Mouse (Mus musculus) cerebellum, adult 11 months (tissue): Measurements from ENCODE around the gene Adcy5.

Source experiments
- DNase-seq: peaks from one replicate; pipeline ENCODE4 v3.0.0; 2022

The Adcy5 gene

DNA sequence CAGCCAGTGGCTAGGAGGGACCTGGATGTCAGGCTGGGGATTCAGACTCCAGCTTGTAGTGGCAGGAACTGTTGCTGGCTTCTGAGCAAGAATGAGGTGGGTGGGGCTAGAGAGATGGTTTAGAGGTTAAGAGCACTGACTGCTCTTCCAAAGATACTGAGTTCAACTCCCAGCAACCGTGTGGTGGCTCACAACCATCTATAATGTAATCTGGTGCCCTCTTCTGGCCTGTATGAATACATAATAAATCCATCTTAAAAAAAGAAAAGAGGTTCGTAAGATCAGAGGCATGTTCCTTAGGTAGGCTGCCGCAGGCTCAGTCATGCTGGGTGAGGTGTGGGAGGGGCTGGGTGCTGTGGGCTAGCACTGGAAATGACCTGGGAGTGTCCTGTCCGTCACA lies 116.9 kb downstream of the Adcy5 start:
- no peak for DNase-seq

DNA sequence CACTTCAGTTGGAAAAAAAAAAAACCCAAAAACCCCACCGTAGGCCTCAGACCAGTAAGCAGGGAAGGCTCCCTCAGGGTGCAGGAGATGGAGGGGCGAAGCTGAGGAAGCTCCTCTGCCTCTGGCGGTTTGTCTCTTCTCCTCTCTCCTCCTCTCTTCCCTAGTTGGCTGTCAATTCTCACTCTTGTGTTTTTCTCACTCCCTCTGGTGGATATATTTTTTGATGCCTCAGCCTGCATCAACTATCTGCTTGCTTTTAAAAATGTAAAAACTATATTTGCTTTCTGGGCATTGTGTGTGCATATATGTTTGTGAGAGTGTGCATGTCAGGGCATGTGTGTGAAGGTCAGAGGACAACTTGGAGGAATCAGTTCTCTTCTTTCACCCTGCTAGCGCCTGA lies 117.7 kb downstream of the Adcy5 start:
- DNase-seq: no peak

DNA sequence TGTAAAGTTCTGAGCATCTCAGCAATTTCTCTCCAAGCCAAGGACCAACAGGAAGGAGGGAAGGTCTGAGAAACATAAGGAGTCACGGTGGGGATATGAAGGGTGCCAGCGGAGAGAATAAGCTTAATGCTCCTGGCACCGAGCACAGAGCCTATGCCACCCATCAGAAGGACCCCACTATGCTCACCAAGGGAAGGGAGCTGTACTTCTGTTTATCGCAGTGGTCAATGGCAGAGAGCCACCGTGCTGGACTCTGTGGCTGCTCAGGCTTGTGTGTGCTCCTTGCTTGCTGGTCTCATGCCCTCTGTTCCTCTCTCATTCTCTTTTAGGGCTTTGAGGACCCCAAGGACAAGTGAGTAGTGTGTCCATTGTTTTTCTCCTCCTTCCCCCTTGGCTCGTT lies 123.5 kb downstream of the Adcy5 start:
- no peak for DNase-seq

DNA sequence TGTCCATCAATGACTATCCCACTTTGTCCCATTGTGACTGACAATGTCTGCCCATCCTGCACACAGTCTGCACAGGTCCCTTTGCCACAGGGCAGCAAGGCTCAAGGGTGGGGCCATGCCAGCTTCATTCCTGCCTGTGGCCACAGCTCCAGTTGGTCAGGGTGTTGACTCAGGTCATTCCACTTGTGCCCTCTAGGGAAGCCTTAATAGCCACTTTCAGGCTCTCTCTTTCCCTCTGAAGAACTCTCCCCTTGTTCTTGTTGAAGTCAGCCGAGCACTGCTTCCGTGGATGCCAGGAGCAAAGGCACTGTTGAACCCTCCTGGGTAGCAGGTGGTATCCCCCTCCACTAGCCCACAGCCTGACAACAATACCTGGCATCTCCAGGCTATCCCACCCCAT lies 127.8 kb downstream of the Adcy5 start:
- DNase-seq: no peak

DNA sequence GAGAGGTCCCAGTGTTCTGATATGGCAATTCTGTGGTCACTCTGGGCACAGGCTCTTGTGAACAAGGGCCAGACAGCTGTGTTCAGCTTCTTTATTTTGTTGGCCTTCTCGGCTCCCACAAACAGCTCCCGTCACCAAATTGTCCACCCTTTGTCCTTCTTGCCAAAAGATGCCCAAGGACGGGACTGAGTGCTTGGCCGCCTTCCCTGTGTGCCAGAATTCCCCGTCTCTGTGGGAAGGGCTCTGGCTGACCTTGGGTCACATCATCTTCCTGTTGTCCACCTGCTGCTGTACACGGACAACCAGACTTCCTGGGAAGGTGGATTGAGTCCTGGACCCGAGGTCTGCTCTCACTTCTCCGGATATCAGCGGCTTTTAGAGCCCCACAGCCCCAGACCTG lies 131.1 kb downstream of the Adcy5 start:
- DNase-seq: no peak

DNA sequence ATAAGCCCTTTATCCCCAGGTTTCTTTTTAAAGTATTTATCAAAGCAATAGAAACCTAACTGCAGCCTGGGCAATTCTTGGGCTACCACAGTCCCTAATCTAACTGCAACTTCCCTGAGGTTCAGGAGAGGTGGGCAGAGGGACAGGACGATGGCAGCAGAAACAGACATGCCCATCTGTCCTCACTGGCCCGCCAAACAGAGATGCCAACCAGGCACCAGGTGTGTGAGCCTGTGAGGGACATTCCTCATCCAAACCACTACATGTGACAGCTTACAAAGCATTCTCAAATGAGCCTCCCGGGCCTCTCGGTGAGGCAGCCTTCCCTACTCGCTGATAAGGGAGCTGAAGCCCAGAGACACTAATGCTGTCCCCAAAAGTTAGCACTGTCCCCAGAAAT lies 132.6 kb downstream of the Adcy5 start:
- no peak for DNase-seq

DNA sequence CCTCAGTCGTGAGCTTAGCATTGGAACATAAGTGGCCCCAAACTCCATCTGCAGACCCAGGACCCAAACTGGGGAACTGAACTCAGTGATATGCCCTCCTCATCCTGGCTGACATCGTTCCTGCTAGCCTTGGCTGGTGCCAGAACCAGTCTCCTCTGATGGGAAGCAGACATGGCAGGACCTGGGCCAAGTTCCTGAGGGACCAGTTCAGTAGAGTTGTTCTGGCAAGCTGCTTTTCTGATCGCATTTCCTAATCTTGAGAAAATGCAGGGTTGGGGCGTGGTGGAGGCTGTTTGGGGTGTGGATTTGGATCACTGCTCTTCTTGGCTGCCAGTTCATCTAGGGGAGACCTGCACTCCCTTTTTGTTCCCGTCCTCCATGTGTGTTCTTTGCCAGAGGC lies 143.1 kb downstream of the Adcy5 start:
- no peak for DNase-seq

DNA sequence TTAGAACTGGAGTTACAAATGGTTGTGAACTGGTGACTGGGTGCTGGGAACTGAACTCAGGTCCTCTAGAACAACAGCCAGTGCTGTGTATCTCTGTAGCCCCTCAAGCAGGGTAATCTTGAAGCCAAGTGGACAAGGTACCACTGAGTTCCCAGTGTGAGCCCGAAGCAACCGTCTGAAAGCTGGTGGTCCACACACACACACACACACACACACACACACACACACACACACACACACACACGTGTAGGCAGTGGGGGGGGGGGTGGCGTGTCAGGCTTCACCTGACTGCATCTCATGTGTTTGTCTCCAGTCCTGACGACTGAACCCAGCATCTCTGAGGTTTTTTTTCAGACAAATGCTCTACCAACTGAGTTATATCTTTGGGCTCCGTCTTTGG lies 145.5 kb downstream of the Adcy5 start:
- DNase-seq: no peak

DNA sequence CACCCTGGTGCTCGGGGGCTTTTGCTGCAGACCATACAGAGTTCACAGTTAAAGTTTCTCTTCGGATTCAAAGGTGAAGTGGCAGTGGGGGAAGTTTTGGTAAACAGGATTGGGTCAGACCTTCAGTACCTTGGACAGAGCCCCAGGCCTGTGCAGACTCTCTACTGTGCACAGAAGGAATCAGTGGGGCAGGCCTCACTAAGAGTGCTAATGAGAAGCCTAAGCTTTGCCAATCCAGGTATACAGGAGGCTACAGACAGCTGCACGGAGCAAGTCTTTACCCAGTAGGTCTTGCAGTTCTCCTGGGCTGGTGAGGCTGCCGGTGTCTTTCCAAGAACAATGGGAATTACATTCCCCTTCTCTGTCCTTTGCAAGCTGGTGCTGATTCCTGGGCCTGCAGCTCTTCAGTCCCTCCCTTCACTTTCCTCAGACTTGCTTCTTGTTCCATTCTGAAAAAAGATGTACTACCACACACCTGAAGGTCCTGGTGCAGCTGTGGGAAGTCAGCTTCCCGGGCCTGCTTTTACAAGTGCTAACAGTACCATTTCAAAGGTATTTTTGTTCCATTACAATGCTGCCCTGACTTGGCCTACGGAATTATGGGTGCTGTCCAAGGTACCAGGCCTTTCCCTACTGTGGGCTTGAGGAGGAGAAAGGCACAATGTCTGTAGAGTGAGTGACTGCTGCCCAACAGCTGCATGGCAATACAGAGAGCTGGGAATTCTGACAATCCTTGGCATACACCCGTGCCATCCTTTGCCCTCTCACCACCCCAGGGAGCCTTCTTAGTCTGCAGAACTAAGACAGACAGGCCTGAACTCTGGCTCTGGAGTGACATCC lies 148.0 kb downstream of the Adcy5 start:
- DNase-seq: no peak

DNA sequence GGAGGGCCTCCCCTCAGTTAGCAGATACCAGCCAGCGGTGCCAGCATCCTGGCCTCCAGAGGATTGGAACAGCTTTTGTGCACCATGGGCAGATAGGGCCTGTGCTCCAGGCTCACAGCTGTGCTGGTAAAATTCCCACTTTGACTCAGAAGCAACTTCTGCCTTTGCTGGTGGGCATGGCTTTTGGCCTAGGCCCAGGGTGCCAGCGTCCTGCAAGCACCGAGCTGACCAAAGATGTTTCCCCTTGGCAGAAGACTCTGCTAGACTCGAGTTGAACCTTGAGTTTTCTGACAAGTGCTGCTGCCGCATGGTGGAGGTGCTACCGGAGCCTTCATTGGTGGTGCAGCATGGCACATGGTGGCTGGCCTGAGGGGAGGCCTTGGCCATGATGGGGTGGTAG lies 149.0 kb downstream of the Adcy5 start:
- no peak for DNase-seq

DNA sequence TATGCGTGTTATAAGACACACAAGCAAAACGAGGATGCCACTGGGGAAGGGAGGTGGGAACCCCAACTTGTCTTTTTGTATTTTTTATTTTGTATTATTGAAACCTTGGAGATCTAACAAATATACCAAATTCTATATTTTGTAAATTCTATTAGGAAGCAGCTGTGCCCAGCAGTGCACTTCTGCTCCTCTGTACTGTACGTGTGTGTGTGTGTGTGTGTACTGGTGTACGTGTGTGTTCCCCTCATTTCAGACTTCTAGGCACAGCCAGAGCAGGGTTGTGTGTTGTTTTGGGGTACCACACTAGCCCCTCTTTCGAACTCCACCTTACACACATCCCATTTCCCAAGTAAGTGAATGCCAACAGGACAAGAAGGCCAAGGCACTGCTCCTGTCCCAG lies 149.7 kb downstream of the Adcy5 start:
- no peak for DNase-seq

DNA sequence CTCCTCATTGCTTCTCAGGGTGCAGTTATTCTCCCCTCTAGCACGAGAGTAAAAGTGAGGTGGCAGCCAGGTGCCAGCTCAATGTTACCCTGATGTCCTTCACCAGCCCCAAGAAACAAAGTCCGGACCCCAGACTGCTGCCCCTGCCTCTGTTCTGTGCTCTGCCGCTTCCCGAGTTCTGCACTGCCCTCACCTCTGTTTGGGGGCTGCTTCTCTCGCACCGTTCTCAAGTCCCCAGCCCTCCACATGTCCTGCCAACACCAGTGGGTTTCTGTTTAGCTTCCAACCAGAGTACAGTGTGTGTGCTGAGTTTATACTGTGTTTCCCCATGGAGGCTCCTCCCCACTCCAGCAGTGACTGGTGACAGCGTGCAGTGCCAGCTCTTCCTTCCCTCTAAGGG lies 150.5 kb downstream of the Adcy5 start:
- no peak for DNase-seq

DNA sequence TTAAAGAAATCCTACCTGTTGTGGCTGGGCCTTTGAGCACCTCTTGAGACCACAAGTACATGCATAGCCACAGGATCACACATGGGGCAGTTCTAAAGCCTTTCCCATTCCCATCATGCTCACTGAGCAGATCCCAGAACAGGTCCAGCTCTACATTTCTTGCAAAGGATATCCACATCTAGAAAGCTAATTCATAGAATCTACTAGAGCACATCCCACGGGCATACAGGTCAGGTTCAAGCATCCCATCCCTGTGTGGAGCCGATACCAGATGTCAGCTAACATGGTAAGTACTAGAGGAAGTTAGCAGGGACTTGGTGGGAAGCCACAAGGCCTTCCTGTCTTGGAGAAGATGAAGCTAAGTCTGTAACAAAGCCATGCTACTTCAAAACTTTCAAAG lies 152.0 kb downstream of the Adcy5 start:
- no peak for DNase-seq

DNA sequence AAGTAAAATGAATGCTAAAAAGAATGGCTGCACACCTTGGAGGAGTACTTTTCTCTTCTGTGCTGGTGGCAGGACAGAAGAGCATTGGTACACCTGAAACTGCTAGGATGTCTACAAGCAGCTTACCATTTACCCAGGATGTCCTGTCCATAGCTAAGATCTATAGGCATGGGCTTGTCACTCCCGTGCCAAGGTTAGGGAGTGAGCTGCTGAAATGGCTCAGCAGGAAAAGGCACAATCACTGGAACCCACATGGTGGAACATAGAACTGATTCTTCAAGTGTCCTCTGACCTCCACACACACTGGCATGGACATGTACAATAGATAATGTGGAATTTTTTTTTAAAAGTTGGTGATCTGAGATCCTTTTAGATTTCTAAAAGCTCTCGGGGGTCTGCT lies 152.7 kb downstream of the Adcy5 start:
- DNase-seq: no peak

DNA sequence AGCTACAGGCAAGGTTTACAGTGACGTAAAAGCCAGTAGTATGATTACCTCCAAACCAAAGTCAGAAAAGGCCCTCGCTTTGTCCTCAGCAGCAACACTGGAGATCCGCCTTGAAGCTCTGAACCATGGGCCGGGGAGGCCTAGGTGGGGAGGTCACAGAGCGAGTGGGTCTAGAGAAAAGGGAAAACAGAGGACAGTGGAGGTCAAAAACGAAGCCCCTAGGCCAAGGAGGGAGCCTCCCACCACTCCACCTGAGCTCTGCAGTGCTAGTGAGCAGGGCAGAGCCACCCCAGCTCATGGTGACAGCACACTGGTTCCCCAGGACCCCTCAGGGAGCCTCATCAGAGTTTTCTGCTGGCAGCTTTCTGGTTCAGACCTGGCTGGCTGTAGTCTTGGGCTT lies 153.3 kb downstream of the Adcy5 start:
- no peak for DNase-seq

DNA sequence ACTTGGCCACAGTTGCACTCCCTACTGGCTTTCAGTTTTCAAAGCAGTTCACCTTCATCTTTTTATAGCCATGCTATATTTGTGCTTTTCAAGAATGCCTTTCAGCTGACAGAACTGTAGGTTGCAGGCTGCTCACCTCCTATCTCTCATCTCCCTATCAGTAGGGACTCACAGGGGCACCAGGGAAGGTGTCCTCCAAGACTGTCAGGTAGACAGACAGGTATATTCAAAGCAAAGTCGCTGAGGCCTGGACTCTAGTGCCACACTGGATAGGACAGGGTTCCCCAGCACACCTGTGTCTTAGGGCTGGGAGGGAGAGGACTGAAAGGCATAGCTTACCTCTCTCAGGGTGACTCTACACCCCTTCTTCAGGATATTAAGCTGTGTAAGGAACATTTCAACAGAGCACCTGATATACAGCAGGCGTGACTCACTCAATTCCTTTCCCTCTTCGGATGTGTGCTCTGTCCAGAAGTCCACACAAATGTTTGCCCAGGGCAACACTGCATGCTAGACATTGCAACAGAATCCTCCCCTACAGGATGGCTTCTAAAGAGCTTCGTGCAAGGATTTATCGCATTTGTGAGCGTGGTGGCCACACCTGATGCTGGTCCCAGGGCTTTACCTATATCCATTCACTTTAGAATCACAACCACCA lies 153.9 kb downstream of the Adcy5 start:
- no peak for DNase-seq

DNA sequence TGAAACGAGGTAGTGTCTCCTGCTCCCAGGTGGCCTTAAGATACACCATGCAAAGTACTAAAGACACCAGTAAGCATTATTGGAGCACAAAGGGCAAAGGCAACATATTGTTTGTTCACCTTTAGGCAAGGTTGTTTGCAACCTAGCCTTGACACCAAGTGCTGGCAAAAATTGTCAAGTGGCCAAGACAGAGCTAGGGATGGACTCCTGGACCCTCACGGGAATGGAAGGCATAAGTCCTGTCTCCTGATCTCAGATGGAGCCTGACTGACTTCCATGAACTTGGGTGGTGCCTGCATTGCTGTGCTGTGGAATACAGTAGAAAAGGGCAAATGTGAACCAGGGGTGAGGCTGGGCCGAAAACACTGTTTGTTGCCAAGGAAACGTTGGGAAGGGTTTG lies 155.0 kb downstream of the Adcy5 start:
- DNase-seq: no peak

DNA sequence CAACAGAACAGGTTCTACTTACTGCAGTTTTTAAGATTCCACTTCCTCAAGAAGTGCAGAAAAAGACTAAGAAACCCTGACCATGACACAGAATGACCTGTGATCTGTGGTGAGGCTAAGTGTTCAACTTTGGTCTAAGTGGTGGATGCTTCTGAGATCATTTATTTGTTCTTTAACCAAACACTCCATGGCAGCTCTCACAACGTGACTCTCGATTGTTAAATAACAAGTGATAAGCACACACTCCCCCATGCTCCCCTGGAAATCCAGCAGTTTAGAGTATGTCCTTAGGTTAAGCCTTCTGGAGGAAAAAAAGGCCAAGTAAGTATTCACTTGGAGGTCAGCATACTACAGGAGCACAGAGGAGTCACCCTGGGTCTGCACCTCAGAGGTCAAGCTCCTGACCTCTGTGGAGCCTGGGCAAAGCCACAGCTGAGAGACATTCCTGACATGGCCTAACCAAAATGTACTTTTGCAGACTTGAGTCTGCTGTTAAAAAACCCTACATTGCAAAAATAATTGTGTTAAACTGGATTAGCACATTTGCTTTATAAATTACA lies 156.0 kb downstream of the Adcy5 start:
- no peak for DNase-seq

DNA sequence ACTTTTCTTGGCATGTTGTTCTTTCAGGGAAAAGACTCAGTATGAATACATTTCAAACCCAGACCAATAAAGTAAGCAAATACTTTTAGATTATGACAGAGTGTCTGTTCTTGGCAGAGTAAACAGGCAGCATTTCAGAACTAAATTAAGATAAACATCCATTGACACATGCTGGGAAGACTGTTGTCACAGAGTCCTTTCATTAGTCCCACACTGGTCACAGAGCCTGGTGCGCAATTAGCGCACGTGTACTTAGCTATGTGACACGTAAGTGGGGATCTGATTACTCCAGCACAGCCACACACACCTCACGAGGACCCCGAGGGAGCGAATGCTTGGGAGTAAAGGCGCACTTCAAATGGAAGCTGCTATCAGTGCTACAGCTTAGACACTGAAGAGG lies 156.9 kb downstream of the Adcy5 start:
- no peak for DNase-seq

DNA sequence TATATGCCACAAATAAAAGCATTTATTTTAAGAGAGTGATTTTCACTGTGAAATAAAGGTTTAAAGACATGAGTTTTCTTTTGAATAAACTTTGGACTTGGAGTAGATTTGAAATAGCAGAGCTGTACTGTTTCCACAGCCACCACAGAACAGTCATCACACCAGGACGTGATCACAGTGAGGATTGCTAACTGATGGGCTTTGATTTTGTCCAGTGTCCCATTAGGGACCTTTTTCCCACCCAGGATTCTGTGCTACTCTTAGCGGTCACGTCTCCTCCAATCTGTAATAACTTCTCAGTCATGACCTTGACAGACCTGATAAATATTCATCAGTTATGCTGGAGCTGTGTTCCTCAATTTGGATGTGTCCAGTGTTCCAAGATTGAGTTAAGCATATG lies 160.8 kb downstream of the Adcy5 start:
- DNase-seq: no peak

DNA sequence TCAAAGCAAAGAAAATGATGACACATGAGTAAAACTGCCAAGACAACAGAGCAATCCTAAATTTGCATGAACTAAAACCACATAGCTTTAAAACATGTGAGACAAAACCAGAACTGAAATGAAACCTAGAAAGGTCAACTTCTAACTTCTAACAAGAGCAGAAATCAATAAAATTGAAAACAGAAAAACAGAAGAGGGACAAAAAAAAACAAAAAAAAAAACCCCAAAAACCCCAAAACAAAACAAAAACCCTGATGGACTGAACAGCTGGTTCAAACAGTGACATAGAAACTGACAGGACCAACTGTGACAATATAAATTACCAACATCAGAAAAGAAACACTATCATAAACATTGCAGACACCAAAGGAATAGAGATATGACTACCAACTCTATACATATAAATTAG lies 162.2 kb downstream of the Adcy5 start:
- DNase-seq: no peak

DNA sequence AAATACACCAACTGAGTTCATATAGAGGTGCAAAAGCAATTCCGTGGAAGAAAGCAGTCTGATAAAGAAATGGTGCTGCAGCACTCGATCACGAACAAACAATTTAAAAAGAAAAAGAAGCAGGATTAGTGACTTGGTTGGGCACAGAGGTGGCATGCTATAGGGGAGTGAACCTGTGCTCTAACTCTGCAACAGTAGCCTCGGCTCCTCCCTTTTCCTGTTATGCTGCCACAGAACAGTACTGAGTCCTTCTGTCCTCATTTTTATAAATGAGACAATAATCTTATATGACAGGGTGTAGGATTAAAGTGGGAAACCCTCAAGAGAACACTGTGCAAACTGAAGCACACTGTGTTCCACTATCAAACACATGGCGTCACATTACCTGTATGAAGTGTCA lies 162.8 kb downstream of the Adcy5 start:
- DNase-seq: no peak

DNA sequence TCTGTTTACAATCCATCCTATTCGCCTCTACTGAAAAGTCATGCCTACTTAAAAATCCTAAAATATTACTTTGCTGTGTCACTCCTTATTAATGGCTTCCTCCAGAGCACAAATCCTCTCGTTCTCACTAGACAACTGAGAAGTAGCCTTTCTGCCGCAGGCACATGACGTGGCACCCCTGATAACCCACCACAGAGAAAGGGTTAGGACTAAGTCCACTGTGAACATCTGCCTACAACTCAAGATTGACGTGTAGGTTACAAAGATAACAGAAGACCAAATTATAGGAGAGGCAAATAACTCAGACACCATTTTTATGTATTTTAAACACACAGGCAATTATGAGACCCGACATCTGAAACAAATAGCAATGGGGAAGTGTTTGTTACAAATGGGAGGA lies 163.7 kb downstream of the Adcy5 start:
- DNase-seq: no peak

DNA sequence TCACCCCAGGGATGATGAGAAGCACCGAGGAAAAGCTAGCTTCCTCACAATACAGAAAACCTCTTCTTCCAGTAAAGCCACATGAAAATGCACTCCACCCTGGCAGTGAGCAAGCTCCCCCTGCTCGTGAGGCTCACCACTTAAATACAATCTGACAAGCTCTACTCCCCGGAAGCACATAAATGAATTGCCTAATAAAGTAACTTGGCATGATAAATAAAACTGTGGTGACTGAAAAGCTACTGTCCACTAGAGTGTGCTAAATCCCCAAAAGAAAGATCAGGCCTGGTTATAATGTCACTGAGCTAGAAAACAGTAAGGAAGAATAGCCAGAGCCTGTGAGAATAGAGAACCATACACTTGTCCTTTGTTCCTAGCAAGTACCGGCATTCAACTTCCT lies 164.7 kb downstream of the Adcy5 start:
- DNase-seq: no peak

DNA sequence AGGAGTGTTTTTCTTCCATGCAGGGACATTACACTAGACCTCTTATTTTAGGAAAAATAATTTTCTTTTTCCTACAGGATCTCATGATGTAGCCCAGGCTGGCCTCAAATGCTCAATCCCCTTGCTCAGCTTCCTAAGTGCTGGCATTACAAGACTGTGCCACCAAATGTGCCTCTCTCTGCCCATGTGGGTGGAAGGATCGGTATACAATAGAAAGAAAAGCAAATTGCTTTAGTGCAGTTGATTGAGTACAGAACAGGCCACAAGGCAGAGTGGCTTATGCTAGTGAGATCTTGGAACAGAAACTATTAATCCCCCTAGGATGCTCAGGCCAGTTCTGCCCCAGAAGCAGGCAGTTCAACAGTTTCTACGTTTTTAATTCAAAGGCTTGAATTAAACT lies 165.1 kb downstream of the Adcy5 start:
- no peak for DNase-seq
